Mouse (Mus musculus) testis, postnatal 10 days (tissue): ENCODE data around the gene BC017158.

Experiments
- DNase-seq: peaks from one replicate; pipeline ENCODE4 v3.0.0; 2021; ENCODE audit warnings: low spot score

The BC017158 gene

DNA sequence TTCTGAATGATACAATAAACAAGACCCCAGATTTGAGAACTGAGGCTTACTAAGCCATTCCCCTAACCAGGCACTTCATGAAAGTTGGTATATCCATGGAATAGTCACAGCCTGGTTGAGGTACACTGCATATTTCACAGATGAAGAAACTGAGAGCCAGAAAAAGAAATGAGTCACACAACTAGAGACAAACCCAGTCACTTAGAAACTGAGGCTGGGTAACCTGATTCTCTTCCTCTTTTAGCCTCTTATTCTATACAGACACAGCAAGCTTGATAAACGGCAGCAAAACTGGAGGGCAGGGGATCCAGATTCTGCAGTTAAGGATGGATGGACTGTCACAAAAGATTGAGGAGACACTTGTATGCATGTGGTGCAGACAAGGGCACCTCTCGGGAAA lies 63.2 kb downstream of the BC017158 start:
- no peak for DNase-seq

- DNase-seq, result no peak
Measured at GRCm38 (mm10) chr7:128231741-128232140, 66.2 kb downstream of the BC017158 start.
